Comparison of ENCODE assay signal across 9 mouse cellular contexts in the genomic region with DNA sequence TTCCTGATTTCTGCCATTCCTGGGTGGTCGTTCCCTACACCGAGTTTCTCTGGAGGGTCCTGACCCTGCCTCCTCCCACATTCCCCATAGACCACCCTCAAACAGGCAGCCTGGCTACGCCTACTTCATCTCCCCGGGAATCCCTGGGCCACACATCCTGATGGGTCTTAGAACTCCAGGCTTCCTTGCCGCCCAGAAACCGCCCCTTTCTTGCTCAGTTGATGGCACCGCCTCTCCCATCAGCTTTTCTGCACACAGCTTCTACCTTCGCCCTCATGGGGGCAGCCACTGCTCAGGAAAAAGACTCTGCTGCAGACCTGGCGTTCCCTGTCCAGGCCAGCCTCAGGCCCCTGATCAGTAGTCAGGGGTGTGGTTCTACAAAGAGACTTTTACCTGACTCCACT. TPM values are rescaled to one million over a fixed set of nuclear protein-coding genes. Genes with fewer than 3 reads are reported as not detected.
DNase-seq lines count a peak whose midpoint lies in the region; ATAC-seq and TF ChIP-seq lines count a peak whose summit lies in the region.
"Had no signal": no experiment of that assay in that cellular context is flagged by ENCODE, and none has a peak within 500 bp of the region (broad histone marks: within the 10 kb centered on the region; RNA-seq: fewer than 3 reads in every experiment).

No protein-coding gene starts in this region.

- ATAC-seq in liver, embryonic 14.5 days (ENCODE audit: insufficient read depth): peak; percentile 78
- peak; percentile 35; the same call in 1 of the 2 replicates for ATAC-seq in neural tube, embryonic 11.5 days (ENCODE audit: insufficient read depth, low FRiP score, low TSS enrichment)
- no peak for ATAC-seq in CD4-positive, CD25-positive, alpha-beta regulatory T cell, adult 4 months

- peak overlapping the region; percentile 52 for H3K4me2 ChIP-seq in liver, embryonic 14.5 days (ENCODE audit: low read depth)
- peak overlapping the region; percentile 31 for H3K4me2 ChIP-seq in neural tube, embryonic 11.5 days (ENCODE audit: low read depth)

- H3K9ac ChIP-seq in liver, embryonic 14.5 days (replicated peaks): 0 out of 2 replicates have a peak overlapping the region, but pooled peaks have one; percentile 34
- H3K9ac ChIP-seq in neural tube, embryonic 11.5 days (ENCODE audit: low read length): no peak overlapping the region

- no peaks in the 10 kb centered on the region for H3K27me3 ChIP-seq in liver, embryonic 14.5 days (ENCODE audit: control insufficient read depth, insufficient read depth, low read length)
- H3K27me3 ChIP-seq in neural tube, embryonic 11.5 days (ENCODE audit: control insufficient read depth, insufficient read depth, low read length): no peaks in the 10 kb centered on the region

- no peak overlapping the region for H3K4me3 ChIP-seq in cortical plate, adult 2 months (ENCODE audit: insufficient read depth, low read length)
- H3K4me3 ChIP-seq in liver, embryonic 14.5 days (ENCODE audit: insufficient read depth in 1 of 2, low read depth in 2 of 2, low read length in 2 of 2): peak overlapping the region; percentile 3 to 33; a peak in 3 of 4 replicates
- H3K4me3 ChIP-seq in neural tube, embryonic 11.5 days (ENCODE audit: low read depth, low read length): no peak overlapping the region

- DNase-seq in gastrocnemius, postnatal 10 days: peak; percentile 41
- no peak for DNase-seq in gastrocnemius, adult 18-20 months (ENCODE audit: low spot score)
- DNase-seq in heart, adult 9 months (ENCODE audit: low spot score in 2 of 2): peak; percentile 64 to 68
- DNase-seq in kidney, adult 8-10 months: peak; percentile 45 to 63
- no peak for DNase-seq in liver, embryonic 14.5 days (ENCODE audit: low read depth in 3 of 3, low spot score in 3 of 3)
- peak; percentile 72 for DNase-seq in neural tube, embryonic 11.5 days (ENCODE audit: low spot score)

- no peaks in the 10 kb centered on the region for H3K36me3 ChIP-seq in liver, embryonic 14.5 days (replicated peaks; ENCODE audit: control insufficient read depth, insufficient read depth, low read depth)
- H3K36me3 ChIP-seq in neural tube, embryonic 11.5 days (ENCODE audit: control insufficient read depth, insufficient read depth, low read length): no peaks in the 10 kb centered on the region

- WGBS in liver, embryonic 14.5 days (ENCODE audit: insufficient replicate concordance): 2% methylated on average over 9 of the region's 9 CpGs
- WGBS in neural tube, embryonic 11.5 days: 3% methylated on average over 9 of the region's 9 CpGs

- no peaks in the 10 kb centered on the region for H3K4me1 ChIP-seq in cortical plate, adult 2 months (ENCODE audit: control insufficient read depth, insufficient read depth, low read length)
- H3K4me1 ChIP-seq in liver, embryonic 14.5 days (replicated peaks; ENCODE audit: control insufficient read depth in 2 of 2, insufficient read depth in 2 of 2, low read length in 1 of 2): peaks cover 4 to 16% of the 10 kb centered on the region in 2 experiments; a peak in 3 of 4 replicates
- H3K4me1 ChIP-seq in neural tube, embryonic 11.5 days (ENCODE audit: control insufficient read depth, insufficient read depth, low read length): no peaks in the 10 kb centered on the region

- no peak for TF ChIP-seq EP300 in liver, embryonic 14.5 days (IDR thresholded peaks at IDR 0.05; ENCODE audit: low read depth)

- no peak for TF ChIP-seq POLR2A in cortical plate, adult 2 months (IDR thresholded peaks at IDR 0.05; ENCODE audit: extremely low read depth, insufficient read depth, low read length)

- no peaks in the 10 kb centered on the region; the same call in 1 of the 2 replicates for H3K9me3 ChIP-seq in liver, embryonic 14.5 days (ENCODE audit: control insufficient read depth, low read length)
- no peaks in the 10 kb centered on the region for H3K9me3 ChIP-seq in neural tube, embryonic 11.5 days (ENCODE audit: control insufficient read depth, low read length)

- H3K27ac ChIP-seq in cortical plate, adult 2 months (ENCODE audit: insufficient read depth, low read length): no peak overlapping the region
- no peak overlapping the region for H3K27ac ChIP-seq in liver, embryonic 14.5 days
- H3K27ac ChIP-seq in neural tube, embryonic 11.5 days (ENCODE audit: low read depth, low read length): no peak overlapping the region
- H3K27ac ChIP-seq: macrophage had no signal

- TF ChIP-seq CTCF in cortical plate, adult 2 months (IDR thresholded peaks at IDR 0.05; ENCODE audit: extremely low read depth, insufficient read depth, low read length): peak; percentile 68
- peak; percentile 65 for TF ChIP-seq CTCF in liver, embryonic 14.5 days (IDR thresholded peaks at IDR 0.05; ENCODE audit: low read depth)

RNA-seq across cellular contexts. Expression of a gene that starts 39.6 kb away (rescaled TPM):
- 10 to 100 TPM; 77.3 to 95.7 TPM for total RNA-seq in gastrocnemius, postnatal 10 days (2021)
- total RNA-seq in gastrocnemius, adult 18-20 months (2021): 10 to 100 TPM; 79.2 to 85.8 TPM
- polyA plus RNA-seq in cortical plate, adult 2 months (2012; rRNA removed): 144 and 150 TPM in 2 replicates
- polyA plus RNA-seq in liver, embryonic 14.5 days (2012; rRNA removed): 75.9 and 81.7 TPM in 2 replicates
- polyA plus RNA-seq in liver, embryonic 14.5 days (2014; fragmentation: Nextera tagmentation; extraction: Ambion mirVana): 169 and 172 TPM in 2 replicates
- 301 and 345 TPM in 2 replicates for polyA plus RNA-seq in neural tube, embryonic 11.5 days (2014; fragmentation: Nextera tagmentation; extraction: Ambion mirVana)
- polyA plus RNA-seq in CD4-positive, CD25-positive, alpha-beta regulatory T cell, adult 4 months (2017; shearing (Covaris generic)): 100 to 1,000 TPM; 108 to 117 TPM

Comparison
In these comparisons a context has a peak if more than half of its experiments do, and no peak if none do; other contexts are left out.
1. DNase-seq: peak in gastrocnemius, postnatal 10 days (single experiment), heart, adult 9 months (2 of 2), kidney, adult 8-10 months (2 of 2) and neural tube, embryonic 11.5 days (single experiment); none in gastrocnemius, adult 18-20 months (single experiment) and liver, embryonic 14.5 days (0 of 3).
2. H3K4me3 ChIP-seq: peak in liver, embryonic 14.5 days (2 of 2); none in cortical plate, adult 2 months (single experiment) and neural tube, embryonic 11.5 days (single experiment).